Mouse (Mus musculus) neural tube, embryonic 12.5 days (tissue): ENCODE results near the gene Gins3. TPM values are rescaled to one million over a fixed set of nuclear protein-coding genes. Genes with fewer than 3 reads are reported as not detected.
A peak's percentile ranks its signal among the peaks of the same experiment; 100 is the strongest.

Experiments used
- ATAC-seq: fragments of 200-750 bp; cut with Nextera tagmentation; 2 replicates; pipeline ENCODE4 v1.8.0; 2017; ENCODE audit warnings: low read depth, mild to moderate bottlenecking, moderate TSS enrichment, moderate library complexity; ENCODE audit not compliant: low FRiP score
- H3K27ac ChIP-seq: fragments of 300-500 bp; sonication (generic); 2 replicates; pipeline ENCODE4 v1.5.1; 2016
- H3K27me3 ChIP-seq: fragments of 300-500 bp; sonication (generic); replicated peaks from 2 replicates; pipeline ENCODE4 v1.6.1; 2016; ENCODE audit warnings: mild to moderate bottlenecking
- H3K36me3 ChIP-seq: fragments of 300-500 bp; sonication (generic); 2 replicates; pipeline ENCODE4 v1.6.1; 2016; ENCODE audit warnings: mild to moderate bottlenecking
- H3K4me1 ChIP-seq: fragments of 300-500 bp; sonication (generic); 2 replicates; pipeline ENCODE4 v1.6.1; 2016
- H3K4me2 ChIP-seq: fragments of 300-500 bp; sonication (generic); replicated peaks from 2 replicates; pipeline ENCODE4 v1.6.1; 2016; ENCODE audit warnings: mild to moderate bottlenecking
- H3K4me3 ChIP-seq: fragments of 300-500 bp; sonication (generic); 2 replicates; pipeline ENCODE4 v1.5.1; 2016
- H3K9ac ChIP-seq: fragments of 300-500 bp; sonication (generic); 2 replicates; pipeline ENCODE4 v1.6.1; 2016; ENCODE audit warnings: mild to moderate bottlenecking
- H3K9me3 ChIP-seq: fragments of 300-500 bp; sonication (generic); 2 replicates; pipeline ENCODE4 v1.6.1; 2016; ENCODE audit warnings: mild to moderate bottlenecking
- WGBS: fragments of 180-500 bp; shearing (Covaris S2); methylation state at CpG from one replicate; pipeline ENCODE4 v1.1.7; 2016; 5-methylcytosine and 5-hydroxymethylcytosine counted together
- polyA plus RNA-seq: library from polyadenylated mRNA; unstranded; fragments of >200 nt; fragmentation: Nextera tagmentation; extraction: Ambion mirVana; gene quantifications from 2 replicates; pipeline ENCODE4 v1.2.1, GENCODE M21; 2016

Gins3 gene
- polyA plus RNA-seq, 1 experiment from 2014 or later, result 16.1 TPM

- Histone ChIP-seq H3K4me2 (no peak overlapping the region), H3K27me3 (no peaks in the 10 kb centered on the region), H3K4me1 (peaks cover 1% of the 10 kb centered on the region; the same call in 1 of the 2 replicates), H3K27ac (no peak overlapping the region), H3K9me3 (no peaks in the 10 kb centered on the region), H3K4me3 (no peak overlapping the region), H3K9ac (no peak overlapping the region), H3K36me3 (no peaks in the 10 kb centered on the region)
- ATAC-seq, result no peak
- 61% methylated on average over 9 of the region's 9 CpGs for WGBS
Observed at GRCm38 (mm10) chr8:95607210-95607609, 26.0 kb upstream of the Gins3 start.

DNA sequence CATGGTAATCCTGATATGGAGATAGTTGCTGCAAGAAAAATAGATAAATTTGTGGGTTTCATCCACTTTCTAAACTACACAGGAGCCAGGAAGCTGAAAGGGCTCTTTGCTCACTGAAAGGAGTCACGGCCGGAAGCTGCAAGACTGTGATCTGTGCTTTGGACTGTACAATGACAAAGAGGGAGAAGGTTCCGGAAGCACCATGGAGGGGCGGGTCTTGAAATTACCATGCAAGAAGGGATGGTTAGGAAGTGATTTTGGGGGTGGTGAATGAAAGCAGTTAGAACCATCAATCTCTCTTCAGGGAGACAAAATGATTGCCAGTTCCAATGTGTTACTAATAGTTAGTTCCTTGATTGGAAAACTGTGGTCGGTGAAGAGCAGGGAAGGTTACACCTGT lies 23.8 kb upstream of the Gins3 start:
- H3K4me3 ChIP-seq, result no peak overlapping the region
- WGBS, result 84% methylated on average over 5 of the region's 5 CpGs
- H3K27ac ChIP-seq, result no peak overlapping the region
- no peak for ATAC-seq
- H3K9me3 ChIP-seq, result no peaks in the 10 kb centered on the region
- H3K4me1 ChIP-seq, result peaks cover 2% of the 10 kb centered on the region; the same call in 1 of the 2 replicates
- H3K4me2 ChIP-seq, result no peak overlapping the region
- H3K9ac ChIP-seq, result no peak overlapping the region
- H3K27me3 ChIP-seq, result no peaks in the 10 kb centered on the region
- H3K36me3 ChIP-seq, result no peaks in the 10 kb centered on the region

GRCm38 (mm10) chr8:95610749-95611148 lies 22.5 kb upstream of the Gins3 start:
- H3K9me3 ChIP-seq, result no peaks in the 10 kb centered on the region
- ATAC-seq, result no peak
- H3K27ac ChIP-seq, result no peak overlapping the region
- no peak overlapping the region for H3K4me3 ChIP-seq
- H3K9ac ChIP-seq, result no peak overlapping the region
- no peaks in the 10 kb centered on the region for H3K36me3 ChIP-seq
- H3K4me1 ChIP-seq, result peaks cover 2% of the 10 kb centered on the region; the same call in 1 of the 2 replicates
- 88% methylated on average over 14 of the region's 14 CpGs for WGBS
- H3K27me3 ChIP-seq, result no peaks in the 10 kb centered on the region
- no peak overlapping the region for H3K4me2 ChIP-seq

- H3K27ac ChIP-seq, result no peak overlapping the region
- no peak for ATAC-seq
- H3K9ac ChIP-seq, result no peak overlapping the region
- H3K36me3 ChIP-seq, result no peaks in the 10 kb centered on the region
- H3K9me3 ChIP-seq, result no peaks in the 10 kb centered on the region
- H3K27me3 ChIP-seq, result no peaks in the 10 kb centered on the region
- H3K4me2 ChIP-seq, result no peak overlapping the region
- H3K4me3 ChIP-seq, result no peak overlapping the region
- peaks cover 2% of the 10 kb centered on the region; the same call in 1 of the 2 replicates for H3K4me1 ChIP-seq
- 81% methylated on average over 5 of the region's 5 CpGs for WGBS
Observed at GRCm38 (mm10) chr8:95611769-95612168, 21.5 kb upstream of the Gins3 start.

DNA sequence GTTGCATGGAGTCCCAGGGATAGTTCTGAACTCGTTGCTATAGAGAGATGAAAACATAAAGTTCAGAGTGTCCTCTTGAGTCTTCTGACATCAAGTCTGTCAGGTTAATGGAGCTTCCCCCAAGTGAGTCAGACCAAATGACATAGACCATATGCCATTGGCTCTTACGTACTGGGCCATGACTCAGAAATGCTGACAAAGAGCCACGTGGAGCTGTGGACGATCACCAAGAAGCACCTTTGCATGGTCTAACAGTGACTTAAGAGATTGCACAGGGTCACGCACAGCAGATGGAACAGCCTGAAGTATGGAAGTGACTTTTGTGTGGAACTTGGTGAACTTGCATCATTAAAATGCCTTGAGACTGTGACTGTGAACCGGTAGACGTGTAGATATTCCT lies 16.9 kb upstream of the Gins3 start:
- H3K36me3 ChIP-seq, result no peaks in the 10 kb centered on the region
- 93% methylated on average over 7 of the region's 7 CpGs for WGBS

DNA sequence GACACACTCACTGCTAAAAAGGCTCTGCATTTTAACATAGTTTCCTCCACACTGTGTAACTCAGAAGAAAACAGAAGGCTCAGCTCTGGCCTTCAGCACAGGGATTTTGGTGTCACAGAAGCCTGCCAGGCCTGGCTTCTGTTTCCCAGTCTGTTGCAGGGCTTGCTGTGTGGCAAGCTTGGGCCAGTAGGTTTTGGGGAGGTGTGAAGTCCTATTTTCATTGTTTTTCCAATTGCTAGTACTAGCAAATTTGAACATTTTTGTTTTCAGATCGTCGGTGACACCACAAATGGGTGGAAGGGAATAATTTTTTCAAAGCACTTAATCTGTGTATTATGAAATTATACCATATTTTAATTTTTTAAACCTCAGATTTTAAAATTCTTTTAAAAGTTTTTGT lies 13.2 kb upstream of the Gins3 start:
- H3K9ac ChIP-seq, result no peak overlapping the region
- no peak overlapping the region for H3K27ac ChIP-seq
- no peak overlapping the region for H3K4me2 ChIP-seq
- 92% methylated on average over 2 of the region's 2 CpGs for WGBS
- H3K36me3 ChIP-seq, result no peaks in the 10 kb centered on the region
- no peaks in the 10 kb centered on the region for H3K4me1 ChIP-seq
- no peak overlapping the region for H3K4me3 ChIP-seq
- no peaks in the 10 kb centered on the region for H3K27me3 ChIP-seq
- no peaks in the 10 kb centered on the region for H3K9me3 ChIP-seq
- ATAC-seq, result no peak

More for the DNA sequence above, 16.9 kb upstream of the Gins3 start:
- Histone ChIP-seq H3K9me3 (no peaks in the 10 kb centered on the region), H3K4me1 (peaks cover 2% of the 10 kb centered on the region; the same call in 1 of the 2 replicates), H3K27me3 (no peaks in the 10 kb centered on the region), H3K4me2 (no peak overlapping the region), H3K9ac (no peak overlapping the region), H3K27ac (no peak overlapping the region), H3K4me3 (no peak overlapping the region)
- no peak for ATAC-seq

- no peak overlapping the region for H3K9ac ChIP-seq
- ATAC-seq, result no peak
- no peaks in the 10 kb centered on the region for H3K4me1 ChIP-seq
- 77% methylated on average over 2 of the region's 2 CpGs for WGBS
- no peaks in the 10 kb centered on the region for H3K36me3 ChIP-seq
- no peaks in the 10 kb centered on the region for H3K9me3 ChIP-seq
- H3K27ac ChIP-seq, result no peak overlapping the region
- H3K4me3 ChIP-seq, result no peak overlapping the region
- H3K4me2 ChIP-seq, result no peak overlapping the region
- no peaks in the 10 kb centered on the region for H3K27me3 ChIP-seq
Observed at GRCm38 (mm10) chr8:95624833-95625232, 8.4 kb upstream of the Gins3 start.

DNA sequence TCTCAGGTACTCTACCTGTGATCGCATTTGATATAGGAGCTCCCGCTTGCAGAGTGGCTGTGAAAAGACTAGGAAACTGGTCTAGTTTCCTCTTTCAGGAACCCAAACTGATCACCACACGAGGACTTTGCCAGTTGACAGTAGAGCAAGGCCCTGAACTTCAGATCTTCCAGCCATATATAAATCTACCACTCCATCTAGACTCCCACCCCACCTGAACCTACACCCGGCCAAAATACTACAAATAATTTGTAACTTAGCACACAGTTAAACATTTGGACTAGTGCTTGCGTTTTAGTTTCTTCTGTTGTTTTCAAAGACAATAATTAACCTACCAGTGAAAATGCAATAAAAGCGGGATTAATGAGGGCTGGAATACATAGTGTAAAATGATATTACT lies 413 bp upstream of the Gins3 start:
- Histone ChIP-seq H3K4me1 (peaks cover 5% of the 10 kb centered on the region), H3K36me3 (no peaks in the 10 kb centered on the region), H3K27me3 (no peaks in the 10 kb centered on the region), H3K27ac (no peak overlapping the region), H3K4me3 (no peak overlapping the region), H3K4me2 (peak overlapping the region; percentile 86), H3K9me3 (no peaks in the 10 kb centered on the region), H3K9ac (no peak overlapping the region)
- ATAC-seq, result peak; percentile 44; the same call in 1 of the 2 replicates
- 78% methylated on average over 6 of the region's 6 CpGs for WGBS

DNA sequence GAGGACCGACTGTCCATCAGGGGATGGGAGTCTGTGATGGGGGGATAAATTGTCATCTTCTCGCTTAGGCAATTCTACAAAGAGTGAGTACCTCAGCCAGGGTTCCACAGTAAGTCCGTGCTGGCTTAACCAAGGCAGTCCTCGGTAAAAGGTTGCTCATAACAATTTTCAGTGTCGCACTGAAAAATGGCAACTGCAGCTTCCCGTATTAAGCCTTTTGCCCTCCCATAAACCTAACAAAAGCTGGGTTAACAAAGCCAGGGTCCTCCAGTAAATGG lies 749 bp downstream of the Gins3 start:
- H3K4me2 ChIP-seq, result peak overlapping the region; percentile 86
- H3K4me3 ChIP-seq, result peak overlapping the region; percentile 87
- H3K27ac ChIP-seq, result no peak overlapping the region
- H3K36me3 ChIP-seq, result peaks cover under 1% of the 10 kb centered on the region; the same call in 1 of the 2 replicates
- 5% methylated on average over 6 of the region's 6 CpGs for WGBS
- H3K9ac ChIP-seq, result peak overlapping the region; percentile 57
- H3K9me3 ChIP-seq, result no peaks in the 10 kb centered on the region
- ATAC-seq, result peak; percentile 22; the same call in 1 of the 2 replicates
- H3K4me1 ChIP-seq, result peaks cover 5% of the 10 kb centered on the region
- no peaks in the 10 kb centered on the region for H3K27me3 ChIP-seq

GRCm38 (mm10) chr8:95644942-95645341 lies 11.7 kb downstream of the Gins3 start:
- H3K9ac ChIP-seq, result no peak overlapping the region
- WGBS, result 87% methylated on average over 2 of the region's 2 CpGs
- no peak overlapping the region for H3K4me2 ChIP-seq
- H3K4me1 ChIP-seq, result no peaks in the 10 kb centered on the region
- no peaks in the 10 kb centered on the region for H3K27me3 ChIP-seq
- H3K36me3 ChIP-seq, result peaks cover 4% of the 10 kb centered on the region; the same call in 1 of the 2 replicates
- H3K9me3 ChIP-seq, result no peaks in the 10 kb centered on the region
- ATAC-seq, result no peak
- no peak overlapping the region for H3K27ac ChIP-seq
- H3K4me3 ChIP-seq, result no peak overlapping the region

DNA sequence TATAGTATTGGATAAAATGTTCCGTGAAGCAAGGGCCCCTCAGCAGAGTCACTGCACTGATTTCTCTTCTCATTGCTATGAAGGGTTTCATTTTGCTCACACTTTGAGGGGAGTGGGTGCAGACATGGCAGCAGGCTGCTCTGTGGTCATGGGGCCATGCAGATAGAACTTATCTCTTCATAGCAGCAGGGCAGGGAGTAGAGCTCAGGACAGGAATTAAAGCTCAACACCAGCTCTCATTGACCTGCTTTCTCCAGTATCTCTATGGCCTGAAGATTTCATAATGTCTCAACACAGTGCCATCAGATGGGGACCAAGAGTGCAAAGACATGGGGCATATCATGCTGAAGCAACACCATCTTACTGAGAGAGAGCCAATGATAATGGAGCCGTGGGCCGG lies 15.0 kb downstream of the Gins3 start:
- Histone ChIP-seq H3K4me2 (no peak overlapping the region), H3K9ac (no peak overlapping the region), H3K9me3 (no peaks in the 10 kb centered on the region), H3K36me3 (peaks cover 4% of the 10 kb centered on the region; the same call in 1 of the 2 replicates), H3K4me3 (no peak overlapping the region), H3K27ac (no peak overlapping the region), H3K4me1 (no peaks in the 10 kb centered on the region), H3K27me3 (no peaks in the 10 kb centered on the region)
- 82% methylated on average over 3 of the region's 3 CpGs for WGBS
- ATAC-seq, result no peak

DNA sequence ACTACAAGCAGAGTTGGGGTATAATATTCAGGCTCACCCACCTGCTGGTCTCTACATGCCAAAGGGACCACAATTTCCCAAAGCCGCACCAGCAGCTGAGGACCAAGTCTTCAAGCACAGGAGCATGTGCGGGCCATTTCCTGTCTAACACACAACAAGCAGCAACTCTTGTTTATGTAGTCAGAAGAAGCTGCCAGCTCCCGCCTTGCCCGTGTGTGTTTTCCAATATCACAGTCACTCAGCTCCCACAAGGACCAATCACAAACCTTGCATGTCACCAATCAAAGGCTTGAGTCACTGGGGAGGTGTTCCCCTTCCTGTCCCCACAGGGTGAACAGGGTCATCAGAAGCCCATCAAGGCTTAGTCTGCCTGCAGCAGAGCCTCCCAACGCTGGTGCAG lies 20.1 kb downstream of the Gins3 start:
- H3K4me2 ChIP-seq, result no peak overlapping the region
- no peaks in the 10 kb centered on the region for H3K27me3 ChIP-seq
- no peak for ATAC-seq
- no peak overlapping the region for H3K4me3 ChIP-seq
- whole genome bisulfite sequencing, result 88% methylated on average over 5 of the region's 5 CpGs
- H3K9me3 ChIP-seq, result no peaks in the 10 kb centered on the region
- H3K36me3 ChIP-seq, result no peaks in the 10 kb centered on the region
- H3K27ac ChIP-seq, result no peak overlapping the region
- H3K9ac ChIP-seq, result no peak overlapping the region
- H3K4me1 ChIP-seq, result peaks cover 5% of the 10 kb centered on the region; the same call in 1 of the 2 replicates

DNA sequence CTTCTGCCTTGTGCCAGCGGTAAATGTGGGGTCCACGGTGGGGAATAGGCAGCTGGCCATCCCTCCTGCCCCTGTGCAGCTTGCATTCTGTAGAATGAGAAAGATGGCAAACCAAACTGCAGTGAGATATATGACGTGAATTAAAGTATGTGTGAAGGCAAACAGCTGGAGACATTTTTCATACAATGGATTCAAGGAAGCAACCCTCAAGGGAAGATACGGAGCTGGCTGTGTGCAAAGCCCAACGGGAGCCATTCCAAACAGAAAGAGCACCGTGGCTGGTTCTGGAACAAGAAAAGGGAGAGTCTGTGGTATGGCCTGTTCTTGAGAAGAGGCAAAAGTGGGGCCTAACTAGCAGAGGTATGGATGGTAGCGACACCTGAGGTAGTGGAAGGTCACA lies 22.6 kb downstream of the Gins3 start:
- Histone ChIP-seq H3K27me3 (no peaks in the 10 kb centered on the region), H3K36me3 (no peaks in the 10 kb centered on the region), H3K9ac (no peak overlapping the region), H3K4me1 (peaks cover 5% of the 10 kb centered on the region; the same call in 1 of the 2 replicates), H3K4me3 (no peak overlapping the region), H3K9me3 (no peaks in the 10 kb centered on the region), H3K4me2 (no peak overlapping the region), H3K27ac (no peak overlapping the region)
- no peak for ATAC-seq
- 79% methylated on average over 7 of the region's 7 CpGs for WGBS
